Mouse (Mus musculus): ENCODE results near the gene Uqcrc2. TPM values are rescaled to one million over a fixed set of nuclear protein-coding genes. Genes with fewer than 3 reads are reported as not detected.
A peak's percentile ranks its signal among the peaks of the same experiment; 100 is the strongest.

Uqcrc2 gene
- polyA plus RNA-seq (2012; ENCODE audit: insufficient read depth, insufficient read length, low replicate concordance, missing spikeins): 368 TPM in 1 of 2 replicates, not detected in the other

DNA sequence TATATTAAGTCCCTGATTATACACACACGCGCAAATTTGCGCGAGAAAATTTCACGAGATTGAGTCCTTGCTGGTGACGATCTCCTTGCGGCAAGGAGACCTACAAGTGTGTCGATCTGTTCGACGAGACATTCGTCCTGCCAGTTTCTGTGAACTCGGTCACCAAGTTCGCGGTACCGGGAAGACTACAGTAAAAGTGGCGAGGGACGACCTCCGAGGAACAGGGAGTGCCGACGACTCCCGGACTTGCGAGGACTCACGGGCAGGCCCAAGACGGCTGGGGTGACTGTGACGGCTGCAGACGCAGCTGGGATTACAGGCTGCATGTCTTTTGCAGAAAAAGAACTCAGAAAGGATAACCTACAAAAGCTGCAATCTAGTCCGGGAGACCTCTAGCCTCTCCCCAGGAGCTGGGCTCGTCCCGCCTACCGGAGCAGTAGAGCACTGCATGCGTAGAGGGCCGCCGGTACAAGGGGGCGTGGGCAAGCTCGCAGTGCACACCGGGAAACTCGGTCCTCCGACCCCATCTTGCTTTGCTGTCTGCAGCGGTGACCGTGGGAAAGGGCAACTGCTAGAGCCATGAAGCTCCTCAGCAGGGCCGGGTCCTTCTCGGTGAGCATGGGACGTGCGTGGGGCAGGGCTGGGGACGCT, at the start of gene Uqcrc2:
Uqcrc2 (plus strand) TSS at position 466 of the 651 bp plus-strand sequence.
- TF ChIP-seq POLR2A (IDR thresholded peaks at IDR 0.05; ENCODE audit: insufficient read depth, low read depth, low read length): peak; percentile 87
- TF ChIP-seq CTCF (IDR thresholded peaks at IDR 0.05; ENCODE audit: insufficient read depth, low read depth, low read length): peak; percentile 56; the same call in 1 of the 2 replicates
- Histone ChIP-seq H3K27ac (ENCODE audit: insufficient read depth, low read depth, low read length) (peak within 1 kb of the TSS; percentile 84), H3K4me3 (ENCODE audit: insufficient read depth, low read depth, low read length) (peak within 1 kb of the TSS; percentile 82), H3K4me1 (ENCODE audit: control insufficient read depth, insufficient read depth, low read length) (peaks cover 5% of the 10 kb centered on the region)
- WGBS: under 1% methylated on average over 45 of the region's 45 CpGs

DNA sequence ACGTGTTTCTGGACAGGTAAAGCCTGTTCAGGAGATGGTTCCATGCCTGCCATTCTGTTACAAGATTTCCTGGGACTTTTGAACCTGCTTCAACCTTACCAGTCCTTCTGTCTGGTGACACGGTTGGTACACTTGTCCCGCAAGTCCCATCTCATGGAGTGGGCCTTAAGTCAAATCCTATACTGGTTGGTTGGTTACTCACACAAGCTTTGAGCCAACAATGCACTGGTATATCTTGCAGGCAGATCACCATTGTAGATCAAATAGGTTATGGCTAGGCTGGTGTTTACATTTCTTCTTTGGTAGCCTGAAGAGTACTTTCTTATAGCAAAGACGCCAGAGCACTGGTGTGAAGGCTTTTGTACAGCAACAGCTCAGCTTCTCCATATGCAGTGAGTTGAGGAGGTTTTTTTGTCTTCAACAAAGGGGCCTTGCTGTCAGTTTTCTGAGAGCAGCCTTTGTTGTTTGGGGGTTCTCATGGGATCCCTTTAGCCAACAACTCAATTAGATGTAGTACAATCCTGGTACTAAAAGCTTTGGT, 37.7 kb upstream of the Uqcrc2 start:
- H3K4me3 ChIP-seq (ENCODE audit: insufficient read depth, low read depth, low read length): peak overlapping the region; percentile 58
- no peak overlapping the region for H3K27ac ChIP-seq (ENCODE audit: insufficient read depth, low read depth, low read length)
- H3K4me1 ChIP-seq (ENCODE audit: control insufficient read depth, insufficient read depth, low read length): peaks cover 4% of the 10 kb centered on the region; the same call in 1 of the 2 replicates
- TF ChIP-seq CTCF (IDR thresholded peaks at IDR 0.05; ENCODE audit: insufficient read depth, low read depth, low read length) (no peak), POLR2A (IDR thresholded peaks at IDR 0.05; ENCODE audit: insufficient read depth, low read depth, low read length) (no peak)
- WGBS: 88% methylated on average over 4 of the region's 4 CpGs

DNA sequence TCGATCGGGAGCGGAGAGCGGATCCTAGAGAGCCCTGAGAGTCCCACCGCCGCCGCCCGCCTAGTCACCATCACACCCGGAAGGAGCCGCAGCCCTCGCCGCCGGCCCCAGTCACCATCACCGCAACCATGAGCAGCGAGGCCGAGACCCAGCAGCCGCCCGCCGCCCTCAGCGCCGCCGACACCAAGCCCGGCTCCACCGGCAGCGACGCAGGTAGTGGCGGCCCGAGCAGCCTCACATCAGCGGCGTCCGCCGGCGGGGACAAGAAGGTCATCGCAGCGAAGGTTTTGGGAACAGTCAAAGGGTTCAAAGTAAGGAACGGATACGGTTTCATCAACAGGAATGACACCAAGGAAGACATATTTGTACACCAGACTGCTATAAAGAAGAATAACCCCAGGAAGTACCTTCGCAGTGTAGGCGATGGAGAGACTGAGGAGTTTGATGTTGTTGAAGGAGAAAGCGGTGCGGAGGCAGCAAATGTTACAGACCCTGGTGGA, 37.2 kb upstream of the Uqcrc2 start:
- 7% methylated on average over 41 of the region's 41 CpGs for WGBS
- TF ChIP-seq CTCF (IDR thresholded peaks at IDR 0.05; ENCODE audit: insufficient read depth, low read depth, low read length) (peak; percentile 8; the same call in 1 of the 2 replicates), POLR2A (IDR thresholded peaks at IDR 0.05; ENCODE audit: insufficient read depth, low read depth, low read length) (no peak)
- peaks cover 4% of the 10 kb centered on the region; the same call in 1 of the 2 replicates for H3K4me1 ChIP-seq (ENCODE audit: control insufficient read depth, insufficient read depth, low read length)
- peak overlapping the region; percentile 58 for H3K4me3 ChIP-seq (ENCODE audit: insufficient read depth, low read depth, low read length)
- no peak overlapping the region for H3K27ac ChIP-seq (ENCODE audit: insufficient read depth, low read depth, low read length)

DNA sequence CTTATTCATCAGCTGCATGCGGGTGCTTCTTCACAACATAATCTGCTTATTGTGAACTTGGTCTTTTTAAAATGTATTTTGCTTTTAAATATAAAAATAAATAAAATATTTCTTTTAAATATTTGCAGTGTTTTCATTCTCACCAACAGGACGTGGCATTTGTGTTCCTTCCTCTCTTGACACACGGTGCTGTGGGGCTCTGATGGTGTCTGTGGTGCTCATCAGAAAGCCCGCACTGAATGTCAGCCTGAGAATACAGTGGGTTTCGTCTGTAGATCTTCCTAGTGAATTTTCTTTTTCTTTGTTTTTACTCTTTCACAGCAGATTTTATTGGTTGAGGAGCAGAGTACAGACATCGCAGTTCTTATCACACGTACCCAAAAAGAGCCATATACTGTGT, 36.6 kb upstream of the Uqcrc2 start:
- Histone ChIP-seq H3K4me3 (ENCODE audit: insufficient read depth, low read depth, low read length) (no peak overlapping the region), H3K27ac (ENCODE audit: insufficient read depth, low read depth, low read length) (no peak overlapping the region), H3K4me1 (ENCODE audit: control insufficient read depth, insufficient read depth, low read length) (peaks cover 4% of the 10 kb centered on the region; the same call in 1 of the 2 replicates)
- TF ChIP-seq POLR2A (IDR thresholded peaks at IDR 0.05; ENCODE audit: insufficient read depth, low read depth, low read length) (no peak), CTCF (IDR thresholded peaks at IDR 0.05; ENCODE audit: insufficient read depth, low read depth, low read length) (no peak)
- 78% methylated on average over 7 of the region's 7 CpGs for WGBS

DNA sequence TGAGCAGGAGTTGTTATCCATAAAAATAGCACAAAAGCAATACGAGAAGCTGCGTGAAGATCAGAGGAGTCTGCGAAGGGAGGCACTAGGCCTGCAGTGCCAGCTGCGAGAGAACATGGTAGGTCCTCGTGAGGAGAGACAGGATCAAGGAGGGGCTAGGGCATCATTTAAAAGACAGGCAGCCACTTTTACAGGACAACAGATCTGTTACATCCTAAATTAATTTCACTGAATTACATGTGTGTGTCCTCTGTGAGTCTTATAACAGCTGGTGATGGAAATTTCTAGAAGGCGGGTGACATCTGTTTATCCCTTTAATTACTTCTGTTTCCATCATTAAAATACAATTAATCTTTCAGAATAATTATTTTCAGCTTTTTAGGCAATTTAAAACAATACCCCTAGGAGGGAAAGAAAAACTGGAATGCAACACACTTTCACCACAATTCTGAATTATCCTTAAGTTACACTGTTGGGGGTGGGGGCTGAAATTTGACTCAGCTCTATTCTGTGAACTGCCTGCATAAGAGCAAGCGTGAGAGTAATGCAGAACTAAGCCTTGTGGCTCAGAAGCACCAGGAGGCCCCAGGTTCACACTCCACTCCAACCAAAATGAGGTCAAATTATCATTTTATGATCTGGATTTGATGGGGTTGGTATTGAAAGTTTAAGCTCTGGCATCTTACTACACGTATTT, 14.8 kb upstream of the Uqcrc2 start:
- Histone ChIP-seq H3K4me1 (ENCODE audit: control insufficient read depth, insufficient read depth, low read length) (no peaks in the 10 kb centered on the region), H3K27ac (ENCODE audit: insufficient read depth, low read depth, low read length) (no peak overlapping the region), H3K4me3 (ENCODE audit: insufficient read depth, low read depth, low read length) (no peak overlapping the region)
- no peak for TF ChIP-seq CTCF (IDR thresholded peaks at IDR 0.05; ENCODE audit: insufficient read depth, low read depth, low read length)
- TF ChIP-seq POLR2A (IDR thresholded peaks at IDR 0.05; ENCODE audit: insufficient read depth, low read depth, low read length): no peak
- WGBS: 46% methylated on average over 8 of the region's 8 CpGs

DNA sequence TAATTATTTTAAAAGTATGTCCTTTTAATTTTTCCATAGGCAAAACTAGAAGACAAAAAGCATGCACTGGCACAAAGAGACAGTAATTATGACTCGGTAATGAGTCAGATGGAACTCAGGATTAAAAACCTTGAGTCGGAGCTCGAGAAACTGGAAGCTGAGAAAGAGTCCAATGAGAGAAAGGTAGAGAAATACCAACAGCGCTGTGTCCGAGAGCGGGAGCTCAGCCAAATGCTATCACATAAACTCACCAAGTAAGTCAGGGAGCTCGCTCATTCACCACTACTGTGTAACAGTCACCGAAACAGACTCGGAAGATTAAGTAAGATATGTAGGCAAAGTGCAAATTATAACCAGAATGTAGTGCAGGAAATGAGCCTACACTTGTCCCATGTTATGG, 14.1 kb upstream of the Uqcrc2 start:
- Histone ChIP-seq H3K27ac (ENCODE audit: insufficient read depth, low read depth, low read length) (no peak overlapping the region), H3K4me3 (ENCODE audit: insufficient read depth, low read depth, low read length) (no peak overlapping the region), H3K4me1 (ENCODE audit: control insufficient read depth, insufficient read depth, low read length) (no peaks in the 10 kb centered on the region)
- TF ChIP-seq POLR2A (IDR thresholded peaks at IDR 0.05; ENCODE audit: insufficient read depth, low read depth, low read length): no peak
- TF ChIP-seq CTCF (IDR thresholded peaks at IDR 0.05; ENCODE audit: insufficient read depth, low read depth, low read length): no peak
- 62% methylated on average over 9 of the region's 9 CpGs for WGBS

DNA sequence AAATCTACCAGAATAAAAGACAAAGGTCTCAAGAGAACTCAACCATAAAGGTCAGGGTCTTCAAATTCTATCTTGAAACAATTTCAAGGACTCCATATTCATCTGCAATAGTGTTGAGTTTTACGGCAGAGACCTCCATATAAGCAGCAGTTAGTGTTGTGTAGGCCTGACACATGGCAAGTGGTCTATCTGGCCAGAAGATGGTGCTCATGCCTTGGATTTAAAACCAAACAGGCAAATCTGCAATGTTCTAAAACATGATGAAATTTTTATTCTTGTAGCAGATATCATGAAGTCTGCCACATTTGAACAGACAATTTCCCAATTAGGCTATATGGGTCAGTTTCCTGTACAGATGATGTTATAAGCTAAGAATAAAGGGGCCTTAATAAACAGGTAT, 2.5 kb upstream of the Uqcrc2 start:
- H3K27ac ChIP-seq (ENCODE audit: insufficient read depth, low read depth, low read length): no peak overlapping the region
- WGBS: 47% methylated on average over 1 of the region's 1 CpGs
- peaks cover 5% of the 10 kb centered on the region for H3K4me1 ChIP-seq (ENCODE audit: control insufficient read depth, insufficient read depth, low read length)
- H3K4me3 ChIP-seq (ENCODE audit: insufficient read depth, low read depth, low read length): no peak overlapping the region
- no peak for TF ChIP-seq POLR2A (IDR thresholded peaks at IDR 0.05; ENCODE audit: insufficient read depth, low read depth, low read length)
- no peak for TF ChIP-seq CTCF (IDR thresholded peaks at IDR 0.05; ENCODE audit: insufficient read depth, low read depth, low read length)

DNA sequence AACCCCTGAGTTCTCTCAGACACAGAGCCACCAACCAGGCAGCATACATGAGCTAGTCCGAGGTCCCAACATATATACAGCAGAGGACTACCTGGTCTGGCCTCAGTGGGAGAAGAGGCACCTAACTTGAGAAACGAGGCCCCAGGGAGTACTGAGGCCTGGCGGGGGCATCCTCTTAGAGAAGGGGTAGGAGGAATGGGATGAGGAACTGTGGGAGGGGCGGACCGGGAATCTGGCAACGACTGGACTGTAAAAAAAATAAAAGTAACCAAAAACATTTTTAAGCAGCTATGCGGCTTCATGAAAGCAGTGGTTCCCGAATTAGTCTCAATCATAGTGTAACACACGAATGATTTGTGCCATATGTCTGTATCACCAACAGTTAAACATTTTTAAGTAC, 675 bp upstream of the Uqcrc2 start:
- Histone ChIP-seq H3K4me3 (ENCODE audit: insufficient read depth, low read depth, low read length) (peak overlapping the region; percentile 82), H3K4me1 (ENCODE audit: control insufficient read depth, insufficient read depth, low read length) (peaks cover 5% of the 10 kb centered on the region), H3K27ac (ENCODE audit: insufficient read depth, low read depth, low read length) (no peak overlapping the region)
- WGBS: 4% methylated on average over 9 of the region's 9 CpGs
- TF ChIP-seq CTCF (IDR thresholded peaks at IDR 0.05; ENCODE audit: insufficient read depth, low read depth, low read length): no peak
- no peak for TF ChIP-seq POLR2A (IDR thresholded peaks at IDR 0.05; ENCODE audit: insufficient read depth, low read depth, low read length)

DNA sequence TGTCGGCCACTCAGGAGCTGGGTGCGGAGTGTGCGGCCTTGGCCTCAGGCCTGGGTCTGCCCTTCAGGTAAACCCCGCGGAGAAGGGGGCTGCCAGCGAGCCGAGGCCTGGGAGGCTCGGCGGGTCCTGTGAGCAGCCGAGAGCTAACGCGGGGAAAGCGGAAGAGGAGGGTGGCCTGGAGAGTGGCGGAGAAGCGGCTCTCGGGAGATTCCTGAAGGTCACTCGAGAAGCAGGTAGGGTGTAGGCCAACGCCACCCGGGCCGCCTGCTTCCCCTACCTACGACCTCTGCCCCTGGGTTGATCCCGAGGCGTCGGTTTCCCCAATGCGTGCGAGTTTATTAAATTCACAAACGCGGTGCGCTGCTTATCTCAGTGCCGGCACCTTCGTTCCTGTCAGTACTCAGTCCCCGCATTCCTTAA, 396 bp downstream of the Uqcrc2 start:
- Histone ChIP-seq H3K4me1 (ENCODE audit: control insufficient read depth, insufficient read depth, low read length) (peaks cover 5% of the 10 kb centered on the region), H3K4me3 (ENCODE audit: insufficient read depth, low read depth, low read length) (peak overlapping the region; percentile 82), H3K27ac (ENCODE audit: insufficient read depth, low read depth, low read length) (peak overlapping the region; percentile 81)
- under 1% methylated on average over 32 of the region's 32 CpGs for WGBS
- TF ChIP-seq POLR2A (IDR thresholded peaks at IDR 0.05; ENCODE audit: insufficient read depth, low read depth, low read length): no peak
- no peak for TF ChIP-seq CTCF (IDR thresholded peaks at IDR 0.05; ENCODE audit: insufficient read depth, low read depth, low read length)

All from olfactory bulb, adult 2 months (tissue).